17 mouse cellular contexts compared by ENCODE assay signal in the genomic region with DNA sequence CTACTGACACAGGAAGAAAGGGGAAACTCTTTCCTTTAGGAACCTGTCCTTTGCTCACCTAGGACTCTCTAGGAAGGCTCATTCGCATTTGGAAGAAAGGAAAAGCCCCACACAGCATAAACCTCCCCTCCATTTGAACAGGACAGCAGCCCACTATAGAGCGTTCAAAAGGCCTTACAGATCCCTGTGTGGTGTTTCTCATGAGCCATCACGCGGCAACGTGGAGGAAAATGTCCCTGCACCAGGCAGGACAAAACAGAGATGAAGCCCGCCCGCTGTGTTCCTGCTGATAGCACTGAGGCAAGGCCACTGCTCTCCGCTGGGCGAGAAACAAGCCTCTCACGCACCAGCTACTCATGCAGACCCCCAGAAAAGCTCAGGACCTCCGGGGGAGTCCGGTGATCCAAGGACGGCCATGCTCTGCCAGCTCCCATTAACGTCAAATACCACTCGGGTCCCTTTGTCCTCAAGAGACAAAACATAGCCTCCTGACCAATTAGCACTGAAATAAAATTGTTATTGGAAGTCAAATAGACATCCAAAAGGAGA. TPM values are rescaled to one million over a fixed set of nuclear protein-coding genes. Genes with fewer than 3 reads are reported as not detected.
A peak's percentile ranks its signal among the peaks of the same experiment; 100 is the strongest.
DNase-seq lines count a peak whose midpoint lies in the region; ATAC-seq and TF ChIP-seq lines count a peak whose summit lies in the region.
"Had no signal": no experiment of that assay in that cellular context is flagged by ENCODE, and none has a peak within 500 bp of the region (broad histone marks: within the 10 kb centered on the region; RNA-seq: fewer than 3 reads in every experiment).

No protein-coding gene starts in this region.

- no peak overlapping the region for H3K4me2 ChIP-seq in forebrain, embryonic 13.5 days
- H3K4me2 ChIP-seq in hindbrain, embryonic 14.5 days (replicated peaks) = no peak overlapping the region
- H3K4me2 ChIP-seq in midbrain, embryonic 16.5 days (ENCODE audit: low read length) = no peak overlapping the region
- H3K4me2 ChIP-seq: limb, embryonic 13.5 days had no signal

- no peak for TF ChIP-seq CTCF in left cerebral cortex, adult 2 months (IDR thresholded peaks at IDR 0.05)

- no peaks in the 10 kb centered on the region for H3K9me3 ChIP-seq in forebrain, embryonic 13.5 days (replicated peaks)
- H3K9me3 ChIP-seq in hindbrain, embryonic 14.5 days (ENCODE audit: control insufficient read depth, low read length) = no peaks in the 10 kb centered on the region
- H3K9me3 ChIP-seq in midbrain, embryonic 16.5 days (replicated peaks; ENCODE audit: control insufficient read depth, low read length, poor library complexity, severe bottlenecking) = 0 out of 2 replicates have a peak, but pooled peaks cover 3% of the 10 kb centered on the region
- H3K9me3 ChIP-seq: heart, embryonic 10.5 days; limb, embryonic 13.5 days had no signal

- 35% methylated on average over 15 of the region's 15 CpGs for WGBS in forebrain, embryonic 13.5 days
- WGBS in hindbrain, embryonic 14.5 days = 38% methylated on average over 15 of the region's 15 CpGs
- 28% methylated on average over 15 of the region's 15 CpGs for WGBS in midbrain, embryonic 16.5 days

- no peak overlapping the region for H3K9ac ChIP-seq in forebrain, embryonic 13.5 days
- H3K9ac ChIP-seq in hindbrain, embryonic 14.5 days = no peak overlapping the region
- H3K9ac ChIP-seq in midbrain, embryonic 16.5 days (ENCODE audit: low read depth, low read length) = no peak overlapping the region
- H3K9ac ChIP-seq: limb, embryonic 13.5 days; liver, embryonic 14.5 days had no signal

- DNase-seq in left cerebral cortex, postnatal 4 days = peak; percentile 29
- DNase-seq in left cerebral cortex, adult 2 months (ENCODE audit: extremely low spot score in 1 of 2, low spot score in 2 of 2) = no peak
- no peak for DNase-seq in hindbrain, embryonic 14.5 days (ENCODE audit: low spot score)
- no peak for DNase-seq in thymus, postnatal 14 days
- DNase-seq in urinary bladder, adult 2 months (ENCODE audit: low spot score) = no peak
- DNase-seq in gastrocnemius, postnatal 4 days (ENCODE audit: low spot score in 2 of 2) = no peak
- DNase-seq: cerebellum, adult 11 months; gastrocnemius, postnatal 10 days; heart, postnatal 10 days; kidney, adult 2 months; kidney, postnatal 25 days; thymus, postnatal 36 days had no signal

- H3K4me1 ChIP-seq in forebrain, embryonic 13.5 days = 0 out of 2 replicates have a peak, but pooled peaks cover 4% of the 10 kb centered on the region
- H3K4me1 ChIP-seq in hindbrain, embryonic 14.5 days (replicated peaks; ENCODE audit: control insufficient read depth, insufficient read depth, low read length) = no peaks in the 10 kb centered on the region
- peaks cover 3% of the 10 kb centered on the region; the same call in 1 of the 2 replicates for H3K4me1 ChIP-seq in midbrain, embryonic 16.5 days (ENCODE audit: control insufficient read depth, insufficient read depth, low read length)
- H3K4me1 ChIP-seq: heart, embryonic 10.5 days; limb, embryonic 13.5 days had no signal

- no peaks in the 10 kb centered on the region for H3K27me3 ChIP-seq in forebrain, embryonic 13.5 days
- H3K27me3 ChIP-seq in hindbrain, embryonic 14.5 days (ENCODE audit: control insufficient read depth, insufficient read depth, low read length) = no peaks in the 10 kb centered on the region
- H3K27me3 ChIP-seq in midbrain, embryonic 16.5 days (ENCODE audit: control insufficient read depth, insufficient read depth, low read depth, low read length) = no peaks in the 10 kb centered on the region

- no peaks in the 10 kb centered on the region for H3K36me3 ChIP-seq in forebrain, embryonic 13.5 days (ENCODE audit: poor library complexity, severe bottlenecking)
- no peaks in the 10 kb centered on the region for H3K36me3 ChIP-seq in hindbrain, embryonic 14.5 days (replicated peaks; ENCODE audit: control insufficient read depth, insufficient read depth)
- no peaks in the 10 kb centered on the region for H3K36me3 ChIP-seq in midbrain, embryonic 16.5 days (ENCODE audit: control insufficient read depth, insufficient read depth, low read length)
- H3K36me3 ChIP-seq: heart, embryonic 10.5 days; limb, embryonic 13.5 days had no signal

- peak; percentile 16; the same call in 1 of the 2 replicates for ATAC-seq in forebrain, embryonic 13.5 days
- peak; percentile 57; the same call in 1 of the 2 replicates for ATAC-seq in hindbrain, embryonic 14.5 days (ENCODE audit: low FRiP score)
- peak; percentile 63; the same call in 1 of the 2 replicates for ATAC-seq in midbrain, embryonic 16.5 days

- intact Hi-C loops in left cerebral cortex, postnatal 4 days (cut with DNase I) = no loop called here
- intact Hi-C loops in left cerebral cortex, adult 2 months (cut with DNase I) = no loop called here

- H3K4me3 ChIP-seq in left cerebral cortex, adult 2 months = no peak overlapping the region
- no peak overlapping the region for H3K4me3 ChIP-seq in forebrain, embryonic 13.5 days
- H3K4me3 ChIP-seq in hindbrain, embryonic 14.5 days (replicated peaks; ENCODE audit: low read length) = no peak overlapping the region
- no peak overlapping the region for H3K4me3 ChIP-seq in midbrain, embryonic 16.5 days (ENCODE audit: low read depth, low read length)
- H3K4me3 ChIP-seq: heart, embryonic 10.5 days; limb, embryonic 13.5 days had no signal

- H3K27ac ChIP-seq in left cerebral cortex, adult 2 months = no peak overlapping the region
- no peak overlapping the region for H3K27ac ChIP-seq in forebrain, embryonic 13.5 days
- no peak overlapping the region for H3K27ac ChIP-seq in hindbrain, embryonic 14.5 days
- no peak overlapping the region for H3K27ac ChIP-seq in midbrain, embryonic 16.5 days (ENCODE audit: low read length)
- H3K27ac ChIP-seq: heart, embryonic 10.5 days; limb, embryonic 13.5 days; liver, embryonic 14.5 days had no signal

RNA-seq across cellular contexts. Expression of gene Dnm3, which starts 51.8 kb away (rescaled TPM):
- total RNA-seq in left cerebral cortex, postnatal 4 days (2021) = 100 to 1,000 TPM; 107 to 110 TPM
- 100 to 1,000 TPM; 102 to 103 TPM for total RNA-seq in left cerebral cortex, adult 2 months (2021)
- polyA plus RNA-seq in forebrain, embryonic 13.5 days (2015; fragmentation: Nextera tagmentation; extraction: Ambion mirVana) = 15.1 and 16.7 TPM in 2 replicates
- 70.0 and 71.6 TPM in 2 replicates for polyA plus RNA-seq in hindbrain, embryonic 14.5 days (2014; fragmentation: Nextera tagmentation; extraction: Ambion mirVana)
- polyA plus RNA-seq in midbrain, embryonic 16.5 days (2015; fragmentation: Nextera tagmentation; extraction: Ambion mirVana) = 66.2 and 69.4 TPM in 2 replicates
- polyA plus RNA-seq in urinary bladder, adult 2 months (2012; rRNA removed) = 4.2 and 5.2 TPM in 2 replicates
- total RNA-seq in gastrocnemius, postnatal 4 days (2021) = 10 to 100 TPM in 1 of 2 experiments, 1 to 10 TPM in 1; 6.3 to 11.0 TPM
